Mouse (Mus musculus): ENCODE results near the gene Oxtr. TPM values are rescaled to one million over a fixed set of nuclear protein-coding genes. Genes with fewer than 3 reads are reported as not detected.

Gene Oxtr
- polyA plus RNA-seq, 1 experiment from 2014 or later: 1.6 TPM

- DNase-seq (ENCODE audit: low spot score): no peak
- H3K9ac ChIP-seq: no peak overlapping the region
- ATAC-seq (ENCODE audit: low FRiP score): no peak
- H3K27ac ChIP-seq: no peak overlapping the region
- H3K36me3 ChIP-seq (replicated peaks; ENCODE audit: control insufficient read depth, insufficient read depth): no peaks in the 10 kb centered on the region
- WGBS: 80% methylated on average over 2 of the region's 2 CpGs
- no peak overlapping the region for H3K4me2 ChIP-seq (replicated peaks)
- 0 out of 2 replicates have a peak, but pooled peaks cover 4% of the 10 kb centered on the region for H3K4me1 ChIP-seq (replicated peaks; ENCODE audit: control insufficient read depth, insufficient read depth, low read length)
- no peaks in the 10 kb centered on the region for H3K9me3 ChIP-seq (ENCODE audit: control insufficient read depth, low read length)
- H3K4me3 ChIP-seq (replicated peaks; ENCODE audit: low read length): no peak overlapping the region
- H3K27me3 ChIP-seq (ENCODE audit: control insufficient read depth, insufficient read depth, low read length): peaks cover 6% of the 10 kb centered on the region; the same call in 1 of the 2 replicates
These were observed 17.9 kb upstream of the Oxtr start for GRCm38 (mm10) chr6:112507617-112508016.

GRCm38 (mm10) chr6:112501156-112501555 lies 11.4 kb upstream of the Oxtr start:
- Histone ChIP-seq H3K4me3 (replicated peaks; ENCODE audit: low read length) (no peak overlapping the region), H3K27ac (no peak overlapping the region), H3K36me3 (replicated peaks; ENCODE audit: control insufficient read depth, insufficient read depth) (no peaks in the 10 kb centered on the region), H3K4me1 (replicated peaks; ENCODE audit: control insufficient read depth, insufficient read depth, low read length) (no peaks in the 10 kb centered on the region), H3K9me3 (ENCODE audit: control insufficient read depth, low read length) (no peaks in the 10 kb centered on the region), H3K27me3 (ENCODE audit: control insufficient read depth, insufficient read depth, low read length) (no peaks in the 10 kb centered on the region), H3K9ac (no peak overlapping the region), H3K4me2 (replicated peaks) (no peak overlapping the region)
- ATAC-seq (ENCODE audit: low FRiP score) (no peak), DNase-seq (ENCODE audit: low spot score) (no peak)
- WGBS: 81% methylated on average over 2 of the region's 2 CpGs

DNA sequence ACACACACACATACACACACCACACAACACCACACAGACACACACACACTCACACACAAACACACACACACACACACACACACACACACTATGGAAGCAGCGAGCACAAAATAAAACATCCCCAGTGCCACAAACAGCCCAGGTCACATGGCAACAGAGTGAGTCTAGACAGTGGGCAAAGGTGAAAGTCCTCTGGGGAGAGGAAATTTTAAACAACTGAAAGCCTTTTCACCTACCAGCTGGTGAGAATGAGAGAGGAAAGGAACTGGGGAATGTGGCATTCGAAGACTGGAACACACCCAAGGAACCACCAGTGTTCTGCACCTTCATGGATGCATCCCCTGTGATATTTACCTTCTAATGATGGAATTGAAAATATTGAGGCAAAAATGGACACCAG lies 9.7 kb upstream of the Oxtr start:
- DNase-seq (ENCODE audit: low spot score): no peak
- WGBS: 92% methylated on average over 2 of the region's 2 CpGs

DNA sequence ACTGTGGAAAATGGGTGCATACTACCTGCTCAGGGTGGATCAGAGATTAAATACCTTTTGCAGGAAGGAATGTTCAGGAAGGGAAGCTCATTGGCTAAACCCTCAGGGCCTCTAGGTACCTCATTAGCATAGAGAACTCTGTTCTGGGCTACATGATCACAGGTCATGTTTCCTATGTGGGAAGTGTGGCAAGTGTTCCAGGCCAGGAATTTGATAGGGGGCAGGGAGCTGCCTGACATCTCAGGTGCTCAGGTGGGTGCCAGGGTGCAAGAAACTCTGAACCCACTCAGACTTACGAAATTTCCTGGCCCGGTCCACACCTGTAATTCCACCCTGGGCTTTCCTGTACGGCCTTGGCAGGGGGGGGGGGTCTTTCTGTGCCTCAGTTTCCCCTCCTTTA lies 9.0 kb upstream of the Oxtr start:
- Histone ChIP-seq H3K9me3 (ENCODE audit: control insufficient read depth, low read length) (no peaks in the 10 kb centered on the region), H3K9ac (no peak overlapping the region), H3K4me1 (replicated peaks; ENCODE audit: control insufficient read depth, insufficient read depth, low read length) (no peaks in the 10 kb centered on the region), H3K4me3 (replicated peaks; ENCODE audit: low read length) (no peak overlapping the region), H3K27me3 (ENCODE audit: control insufficient read depth, insufficient read depth, low read length) (no peaks in the 10 kb centered on the region), H3K36me3 (replicated peaks; ENCODE audit: control insufficient read depth, insufficient read depth) (no peaks in the 10 kb centered on the region), H3K4me2 (replicated peaks) (no peak overlapping the region), H3K27ac (no peak overlapping the region)
- no peak for DNase-seq (ENCODE audit: low spot score)
- WGBS: 83% methylated on average over 3 of the region's 3 CpGs
- no peak for ATAC-seq (ENCODE audit: low FRiP score)

More for the DNA sequence above, 9.7 kb upstream of the Oxtr start:
- H3K4me1 ChIP-seq (replicated peaks; ENCODE audit: control insufficient read depth, insufficient read depth, low read length): no peaks in the 10 kb centered on the region
- no peaks in the 10 kb centered on the region for H3K9me3 ChIP-seq (ENCODE audit: control insufficient read depth, low read length)
- H3K36me3 ChIP-seq (replicated peaks; ENCODE audit: control insufficient read depth, insufficient read depth): no peaks in the 10 kb centered on the region
- H3K4me3 ChIP-seq (replicated peaks; ENCODE audit: low read length): no peak overlapping the region
- H3K9ac ChIP-seq: no peak overlapping the region
- no peak overlapping the region for H3K4me2 ChIP-seq (replicated peaks)
- no peak for ATAC-seq (ENCODE audit: low FRiP score)
- H3K27ac ChIP-seq: no peak overlapping the region
- no peaks in the 10 kb centered on the region for H3K27me3 ChIP-seq (ENCODE audit: control insufficient read depth, insufficient read depth, low read length)

DNA sequence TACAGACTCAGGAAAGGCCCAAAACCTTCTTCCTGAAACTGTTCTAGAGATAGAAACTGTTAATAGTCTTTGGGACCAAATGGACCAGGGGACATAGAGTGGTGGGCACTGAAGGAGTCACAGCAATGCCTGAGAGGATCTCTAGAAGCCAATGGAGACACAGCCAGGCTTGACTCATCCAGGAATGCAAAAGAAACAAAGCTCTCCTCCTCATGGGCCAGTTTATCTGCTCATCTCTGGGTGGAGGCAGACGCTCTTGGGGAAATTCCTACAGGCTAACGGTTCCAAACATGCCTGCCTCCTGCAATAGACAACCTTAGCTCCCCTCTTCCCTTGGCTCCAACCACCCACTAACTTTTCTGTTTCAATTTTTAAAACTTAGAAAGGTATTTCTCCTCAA lies 7.7 kb upstream of the Oxtr start:
- no peaks in the 10 kb centered on the region for H3K4me1 ChIP-seq (replicated peaks; ENCODE audit: control insufficient read depth, insufficient read depth, low read length)
- H3K9ac ChIP-seq: no peak overlapping the region
- H3K27me3 ChIP-seq (ENCODE audit: control insufficient read depth, insufficient read depth, low read length): 0 out of 2 replicates have a peak, but pooled peaks cover 1% of the 10 kb centered on the region
- no peaks in the 10 kb centered on the region for H3K9me3 ChIP-seq (ENCODE audit: control insufficient read depth, low read length)
- H3K36me3 ChIP-seq (replicated peaks; ENCODE audit: control insufficient read depth, insufficient read depth): no peaks in the 10 kb centered on the region
- H3K4me3 ChIP-seq (replicated peaks; ENCODE audit: low read length): no peak overlapping the region
- H3K4me2 ChIP-seq (replicated peaks): no peak overlapping the region
- DNase-seq (ENCODE audit: low spot score) (no peak), ATAC-seq (ENCODE audit: low FRiP score) (no peak)
- H3K27ac ChIP-seq: no peak overlapping the region
- 86% methylated on average over 2 of the region's 2 CpGs for WGBS

GRCm38 (mm10) chr6:112496291-112497060 lies 6.7 kb upstream of the Oxtr start:
- no peak overlapping the region for H3K27ac ChIP-seq
- H3K4me3 ChIP-seq (replicated peaks; ENCODE audit: low read length): no peak overlapping the region
- peaks cover 9% of the 10 kb centered on the region; the same call in 1 of the 2 replicates for H3K27me3 ChIP-seq (ENCODE audit: control insufficient read depth, insufficient read depth, low read length)
- no peak overlapping the region for H3K9ac ChIP-seq
- ATAC-seq (ENCODE audit: low FRiP score): no peak
- DNase-seq (ENCODE audit: low spot score): no peak
- H3K9me3 ChIP-seq (ENCODE audit: control insufficient read depth, low read length): no peaks in the 10 kb centered on the region
- H3K4me1 ChIP-seq (replicated peaks; ENCODE audit: control insufficient read depth, insufficient read depth, low read length): no peaks in the 10 kb centered on the region
- WGBS: 71% methylated on average over 8 of the region's 8 CpGs
- H3K36me3 ChIP-seq (replicated peaks; ENCODE audit: control insufficient read depth, insufficient read depth): no peaks in the 10 kb centered on the region
- no peak overlapping the region for H3K4me2 ChIP-seq (replicated peaks)

DNA sequence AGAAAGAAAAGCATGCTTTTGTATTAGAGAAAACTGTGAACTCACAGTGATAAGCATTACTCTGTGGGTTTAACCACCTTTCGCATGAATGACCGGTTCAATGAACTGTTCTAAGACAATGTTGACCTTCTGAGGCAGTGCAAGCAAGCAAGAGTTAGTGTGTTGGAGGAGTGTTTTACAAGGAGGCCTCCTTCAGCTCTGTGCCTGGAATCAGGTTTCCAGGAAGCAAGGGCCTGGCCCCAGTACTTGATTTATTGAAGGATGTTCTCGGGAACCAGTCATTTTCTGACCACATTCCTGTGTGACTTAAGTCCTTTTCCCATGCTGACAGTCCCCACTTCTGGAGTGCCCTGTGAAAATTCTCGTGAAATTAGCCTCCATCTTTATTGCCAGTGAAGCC lies 5.5 kb upstream of the Oxtr start:
- peaks cover 14% of the 10 kb centered on the region for H3K27me3 ChIP-seq (ENCODE audit: control insufficient read depth, insufficient read depth, low read length)
- H3K36me3 ChIP-seq (replicated peaks; ENCODE audit: control insufficient read depth, insufficient read depth): no peaks in the 10 kb centered on the region
- ATAC-seq (ENCODE audit: low FRiP score) (no peak), DNase-seq (ENCODE audit: low spot score) (no peak)
- no peak overlapping the region for H3K27ac ChIP-seq
- 70% methylated on average over 4 of the region's 4 CpGs for WGBS
- H3K4me3 ChIP-seq (replicated peaks; ENCODE audit: low read length): no peak overlapping the region
- no peaks in the 10 kb centered on the region for H3K9me3 ChIP-seq (ENCODE audit: control insufficient read depth, low read length)
- H3K4me2 ChIP-seq (replicated peaks): no peak overlapping the region
- no peak overlapping the region for H3K9ac ChIP-seq
- peaks cover 5% of the 10 kb centered on the region; the same call in 1 of the 2 replicates for H3K4me1 ChIP-seq (replicated peaks; ENCODE audit: control insufficient read depth, insufficient read depth, low read length)

GRCm38 (mm10) chr6:112494620-112495081 lies 4.9 kb upstream of the Oxtr start:
- Histone ChIP-seq H3K4me2 (replicated peaks) (no peak overlapping the region), H3K27ac (no peak overlapping the region), H3K4me1 (replicated peaks; ENCODE audit: control insufficient read depth, insufficient read depth, low read length) (peaks cover 11% of the 10 kb centered on the region; the same call in 1 of the 2 replicates), H3K27me3 (ENCODE audit: control insufficient read depth, insufficient read depth, low read length) (peaks cover 20% of the 10 kb centered on the region), H3K36me3 (replicated peaks; ENCODE audit: control insufficient read depth, insufficient read depth) (no peaks in the 10 kb centered on the region), H3K9me3 (ENCODE audit: control insufficient read depth, low read length) (no peaks in the 10 kb centered on the region), H3K9ac (no peak overlapping the region), H3K4me3 (replicated peaks; ENCODE audit: low read length) (no peak overlapping the region)
- ATAC-seq (ENCODE audit: low FRiP score) (no peak), DNase-seq (ENCODE audit: low spot score) (no peak)
- WGBS: 57% methylated on average over 10 of the region's 10 CpGs

- peaks cover 33% of the 10 kb centered on the region for H3K27me3 ChIP-seq (ENCODE audit: control insufficient read depth, insufficient read depth, low read length)
- no peak overlapping the region for H3K4me2 ChIP-seq (replicated peaks)
- no peak for ATAC-seq (ENCODE audit: low FRiP score)
These were observed 3.6 kb upstream of the Oxtr start for GRCm38 (mm10) chr6:112493371-112493770.

More at GRCm38 (mm10) chr6:112493371-112493770, 3.6 kb upstream of the Oxtr start:
- Histone ChIP-seq H3K4me1 (replicated peaks; ENCODE audit: control insufficient read depth, insufficient read depth, low read length) (peaks cover 19% of the 10 kb centered on the region; the same call in 1 of the 2 replicates), H3K4me3 (replicated peaks; ENCODE audit: low read length) (no peak overlapping the region), H3K27ac (no peak overlapping the region), H3K9me3 (ENCODE audit: control insufficient read depth, low read length) (no peaks in the 10 kb centered on the region), H3K9ac (no peak overlapping the region), H3K36me3 (replicated peaks; ENCODE audit: control insufficient read depth, insufficient read depth) (no peaks in the 10 kb centered on the region)
- DNase-seq (ENCODE audit: low spot score): no peak
- 91% methylated on average over 9 of the region's 9 CpGs for WGBS
